Mouse (Mus musculus): Measurements from ENCODE around the gene Gjb1.
A peak's percentile ranks its signal among the peaks of the same experiment; 100 is the strongest.

Gene Gjb1

GRCm38 (mm10) chrX:101396459-101396858 is 20.3 kb downstream of the Gjb1 start:
- no peak for DNase-seq (ENCODE audit: low spot score)

GRCm38 (mm10) chrX:101418946-101419724 is 43.0 kb downstream of the Gjb1 start:
- DNase-seq (ENCODE audit: low spot score), result no peak

- peak; percentile 64 for DNase-seq (ENCODE audit: low spot score)
Measured at GRCm38 (mm10) chrX:101419725-101420699, 43.8 kb downstream of the Gjb1 start.

GRCm38 (mm10) chrX:101420700-101421095 is 44.5 kb downstream of the Gjb1 start, which contains the start of gene Zmym3:
TSS of gene Zmym3 (minus strand) at chrX:101420849.
- DNase-seq (ENCODE audit: low spot score), result no peak

GRCm38 (mm10) chrX:101423462-101423861 is 47.3 kb downstream of the Gjb1 start:
- DNase-seq (ENCODE audit: low spot score), result no peak

- no peak for DNase-seq (ENCODE audit: low spot score)
Measured at GRCm38 (mm10) chrX:101427774-101428173, 51.6 kb downstream of the Gjb1 start.

- peak; percentile 4 for DNase-seq (ENCODE audit: low spot score)
Measured at GRCm38 (mm10) chrX:101428785-101429141, 52.6 kb downstream of the Gjb1 start.

GRCm38 (mm10) chrX:101429142-101429949 is 53.2 kb downstream of the Gjb1 start, which contains the start of gene Nono:
TSS of gene Nono (plus strand) at chrX:101429318.
- peak; percentile 64 for DNase-seq (ENCODE audit: low spot score)

- no peak for DNase-seq (ENCODE audit: low spot score)
Measured at GRCm38 (mm10) chrX:101429976-101430375, 53.8 kb downstream of the Gjb1 start.

Data from spleen, adult 12 weeks (tissue).